Mouse (Mus musculus) left cerebral cortex, postnatal 10 days (tissue): ENCODE measurements around the gene Pomt1. TPM values are rescaled to one million over a fixed set of nuclear protein-coding genes. Genes with fewer than 3 reads are reported as not detected.

Experiments used
- total RNA-seq, 2 experiments: library from RNA; stranded (reverse); gene quantifications; 2 replicates each; pipeline ENCODE4 v1.2.3; 2021

Pomt1 gene
- total RNA-seq, 2 experiments from 2014 or later = 27.2 to 29.0 TPM

Other genes starting within 250 kb of the Pomt1 start
- 1 to 10 TPM; 1.2 to 2.3 TPM for gene Fam78a, start 151.7 kb upstream of the Pomt1 start, total RNA-seq
- gene Plpp7, start 141.1 kb upstream of the Pomt1 start, total RNA-seq = 10 to 100 TPM; 18.7 to 22.9 TPM
- 100 to 1,000 TPM; 274 to 285 TPM for gene Prrc2b, start 85.5 kb upstream of the Pomt1 start, total RNA-seq
- 10 to 100 TPM; 65.2 to 74.9 TPM for gene Uck1, start 23.6 kb downstream of the Pomt1 start, total RNA-seq
- 10 to 100 TPM; 73.6 to 78.6 TPM for gene Golga2, start 50.8 kb downstream of the Pomt1 start, total RNA-seq
- gene Swi5, start 51.5 kb downstream of the Pomt1 start, total RNA-seq = 100 to 1,000 TPM; 233 to 242 TPM
- 10 to 100 TPM; 65.2 to 75.1 TPM for gene Ciz1, start 115.7 kb downstream of the Pomt1 start, total RNA-seq
- 100 to 1,000 TPM; 707 to 727 TPM for gene Dnm1, start 116.7 kb downstream of the Pomt1 start, total RNA-seq
- 100 to 1,000 TPM; 168 to 176 TPM for gene 1110008P14Rik, start 145.3 kb downstream of the Pomt1 start, total RNA-seq
- 1 to 10 TPM; 1.7 to 3.4 TPM for gene Lcn2, start 151.7 kb downstream of the Pomt1 start, total RNA-seq
- gene Ptges2, start 159.3 kb downstream of the Pomt1 start, total RNA-seq = 10 to 100 TPM; 46.5 to 46.9 TPM
- 1 to 10 TPM; 3.3 to 3.7 TPM for gene Naif1, start 213.9 kb downstream of the Pomt1 start, total RNA-seq
- gene Slc25a25, start 214.9 kb downstream of the Pomt1 start, total RNA-seq = 10 to 100 TPM; 48.9 to 51.3 TPM